Mouse (Mus musculus) forebrain, embryonic 13.5 days (tissue): ENCODE results near the gene Cfap74. TPM values are rescaled to one million over a fixed set of nuclear protein-coding genes. Genes with fewer than 3 reads are reported as not detected.
A peak's percentile ranks its signal among the peaks of the same experiment; 100 is the strongest.

ENCODE experiments used
- ATAC-seq: fragments of 200-750 bp; cut with Nextera tagmentation; 2 replicates; pipeline ENCODE4 v1.8.0; 2017
- H3K27ac ChIP-seq: fragments of 300-500 bp; sonication (generic); 2 replicates; pipeline ENCODE4 v1.5.1; 2015; ENCODE audit warnings: inconsistent platforms, mild to moderate bottlenecking, moderate library complexity
- H3K27me3 ChIP-seq: fragments of 300-500 bp; sonication (generic); 2 replicates; pipeline ENCODE4 v1.6.1; 2015; ENCODE audit warnings: mild to moderate bottlenecking, inconsistent platforms
- H3K36me3 ChIP-seq: fragments of 300-500 bp; sonication (generic); 2 replicates; pipeline ENCODE4 v1.6.1; 2015; ENCODE audit warnings: mild to moderate bottlenecking, inconsistent platforms; ENCODE audit not compliant: poor library complexity, severe bottlenecking
- H3K4me1 ChIP-seq: fragments of 300-500 bp; sonication (generic); 2 replicates; pipeline ENCODE4 v1.6.1; 2015; ENCODE audit warnings: inconsistent platforms
- H3K4me2 ChIP-seq: fragments of 300-500 bp; sonication (generic); 2 replicates; pipeline ENCODE4 v1.6.1; 2015; ENCODE audit warnings: inconsistent platforms, mild to moderate bottlenecking, moderate library complexity
- H3K4me3 ChIP-seq: fragments of 300-500 bp; sonication (generic); 2 replicates; pipeline ENCODE4 v1.5.1; 2015; ENCODE audit warnings: mild to moderate bottlenecking, inconsistent platforms
- H3K9ac ChIP-seq: fragments of 300-500 bp; sonication (generic); 2 replicates; pipeline ENCODE4 v1.6.1; 2015; ENCODE audit warnings: mild to moderate bottlenecking, inconsistent platforms
- H3K9me3 ChIP-seq: fragments of 300-500 bp; sonication (generic); replicated peaks from 2 replicates; pipeline ENCODE4 v1.6.1; 2016; ENCODE audit warnings: inconsistent platforms
- WGBS: fragments of 180-500 bp; shearing (Covaris S2); methylation state at CpG from one replicate; pipeline ENCODE4 v1.1.7; 2015; 5-methylcytosine and 5-hydroxymethylcytosine counted together
- polyA plus RNA-seq: library from polyadenylated mRNA; unstranded; fragments of >200 nt; fragmentation: Nextera tagmentation; extraction: Ambion mirVana; gene quantifications from 2 replicates; pipeline ENCODE4 v1.2.1, GENCODE M21; 2015

The Cfap74 gene
- 4.3 and 4.9 TPM in 2 replicates for polyA plus RNA-seq

GRCm38 (mm10) chr4:155409058-155409776, at the start of gene Cfap74:
Gene Cfap74 (plus strand): TSS chr4:155409190.
- H3K9ac ChIP-seq = peak within 1 kb of the TSS; percentile 58
- under 1% methylated on average over 35 of the region's 35 CpGs for WGBS

DNA sequence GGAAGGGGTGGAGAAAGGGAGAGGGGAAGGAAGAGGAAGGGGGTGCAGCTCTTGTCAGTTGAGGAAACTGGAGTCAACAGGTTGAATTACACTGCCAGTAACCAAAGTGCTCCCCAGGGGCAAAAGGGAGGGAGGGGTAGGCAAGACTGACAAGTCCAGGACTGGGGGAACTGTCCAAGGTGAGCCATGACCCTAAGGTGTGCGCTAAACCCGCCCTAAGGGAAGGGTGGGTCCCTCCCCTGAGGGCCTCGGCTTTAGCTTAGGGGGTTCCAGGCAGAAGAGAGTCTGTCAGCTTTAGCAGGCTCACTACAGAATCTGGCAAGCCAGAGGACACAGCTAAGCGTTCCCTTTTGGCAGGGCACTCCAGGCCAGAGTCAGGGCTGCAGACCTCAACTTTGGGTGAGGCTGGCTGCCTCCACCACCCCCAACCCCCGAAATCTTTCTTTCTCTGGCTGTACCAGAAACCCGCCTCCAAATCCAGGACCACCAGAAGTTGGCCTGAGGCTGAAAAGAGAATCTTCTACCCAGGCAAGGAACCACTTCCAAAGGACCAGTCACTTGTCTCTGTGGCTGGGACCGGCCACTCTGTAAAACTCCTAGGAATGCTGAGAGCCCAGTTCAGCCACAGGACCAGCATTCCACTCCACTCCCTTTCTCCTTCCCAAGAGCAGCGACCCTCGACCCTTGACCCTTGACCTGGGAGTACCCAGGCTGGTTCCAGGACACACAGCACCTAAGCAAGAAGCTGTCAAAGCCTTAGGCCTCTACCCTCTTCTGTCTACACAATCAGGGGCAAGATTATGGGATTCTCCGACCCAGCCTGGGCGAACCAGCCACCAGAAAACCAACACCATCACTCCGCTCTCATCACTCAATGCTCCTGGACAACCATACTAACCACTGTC, 49.2 kb upstream of the Cfap74 start:
- WGBS = 45% methylated on average over 12 of the region's 12 CpGs
- Histone ChIP-seq H3K9ac (no peak overlapping the region), H3K4me2 (no peak overlapping the region), H3K36me3 (no peaks in the 10 kb centered on the region), H3K4me3 (no peak overlapping the region), H3K27me3 (peaks cover 61% of the 10 kb centered on the region), H3K27ac (no peak overlapping the region), H3K4me1 (peaks cover 14% of the 10 kb centered on the region; the same call in 1 of the 2 replicates), H3K9me3 (no peaks in the 10 kb centered on the region)
- no peak for ATAC-seq

More at GRCm38 (mm10) chr4:155409058-155409776, at the start of gene Cfap74:
- H3K4me3 ChIP-seq = peak within 1 kb of the TSS; percentile 50
- no peaks in the 10 kb centered on the region for H3K36me3 ChIP-seq
- peak within 1 kb of the TSS; percentile 79 for H3K4me2 ChIP-seq
- no peaks in the 10 kb centered on the region; the same call in 1 of the 2 replicates for H3K27me3 ChIP-seq
- no peaks in the 10 kb centered on the region for H3K9me3 ChIP-seq
- peaks cover 11% of the 10 kb centered on the region for H3K4me1 ChIP-seq
- ATAC-seq = peak; percentile 98
- H3K27ac ChIP-seq = peak within 1 kb of the TSS; percentile 31; the same call in 1 of the 2 replicates

- no peak for ATAC-seq
- peaks cover 64% of the 10 kb centered on the region for H3K27me3 ChIP-seq
Observed at GRCm38 (mm10) chr4:155360856-155361255, 48.1 kb upstream of the Cfap74 start.

DNA sequence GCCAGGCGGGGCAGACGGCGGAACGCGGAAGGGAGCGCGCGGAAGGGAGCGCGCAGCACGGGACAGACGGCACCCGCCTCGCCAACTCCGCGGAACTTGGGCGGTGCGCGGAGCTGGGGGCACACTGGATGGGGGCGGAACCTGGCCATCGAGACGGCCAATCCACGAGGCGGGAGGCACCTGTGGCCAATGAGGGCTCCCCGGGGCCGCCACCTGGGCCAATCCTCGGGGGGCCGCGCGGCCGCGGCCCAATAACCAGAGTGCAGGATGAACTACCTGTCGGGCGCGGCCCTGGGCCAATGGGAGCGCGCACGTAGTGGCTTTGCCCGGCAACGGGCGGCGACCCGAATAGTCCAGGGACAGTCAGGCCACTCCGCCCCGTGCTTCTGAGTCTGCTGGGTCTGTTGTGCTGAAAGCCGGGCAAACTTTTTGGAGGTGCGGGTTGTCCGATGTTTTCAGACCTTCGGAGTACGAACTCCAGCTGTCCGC, 47.6 kb upstream of the Cfap74 start, which contains the start of gene Prkcz:
Prkcz (minus strand) TSS at position 59 of the 489 bp plus-strand sequence.
- Histone ChIP-seq H3K27ac (no peak within 1 kb of the TSS), H3K9ac (no peak within 1 kb of the TSS), H3K4me2 (peak within 1 kb of the TSS; percentile 61), H3K4me3 (peak within 1 kb of the TSS; percentile 41), H3K36me3 (no peaks in the 10 kb centered on the region), H3K27me3 (peaks cover 64% of the 10 kb centered on the region), H3K9me3 (no peaks in the 10 kb centered on the region), H3K4me1 (peaks cover 14% of the 10 kb centered on the region; the same call in 1 of the 2 replicates)
- WGBS = under 1% methylated on average over 51 of the region's 51 CpGs
- peak; percentile 61; the same call in 1 of the 2 replicates for ATAC-seq

More at GRCm38 (mm10) chr4:155360856-155361255, 48.1 kb upstream of the Cfap74 start:
- Histone ChIP-seq H3K36me3 (no peaks in the 10 kb centered on the region), H3K4me3 (peak overlapping the region; percentile 41), H3K4me1 (peaks cover 14% of the 10 kb centered on the region; the same call in 1 of the 2 replicates), H3K9ac (no peak overlapping the region), H3K27ac (no peak overlapping the region), H3K9me3 (no peaks in the 10 kb centered on the region), H3K4me2 (peak overlapping the region; percentile 61)
- under 1% methylated on average over 32 of the region's 42 CpGs for WGBS

DNA sequence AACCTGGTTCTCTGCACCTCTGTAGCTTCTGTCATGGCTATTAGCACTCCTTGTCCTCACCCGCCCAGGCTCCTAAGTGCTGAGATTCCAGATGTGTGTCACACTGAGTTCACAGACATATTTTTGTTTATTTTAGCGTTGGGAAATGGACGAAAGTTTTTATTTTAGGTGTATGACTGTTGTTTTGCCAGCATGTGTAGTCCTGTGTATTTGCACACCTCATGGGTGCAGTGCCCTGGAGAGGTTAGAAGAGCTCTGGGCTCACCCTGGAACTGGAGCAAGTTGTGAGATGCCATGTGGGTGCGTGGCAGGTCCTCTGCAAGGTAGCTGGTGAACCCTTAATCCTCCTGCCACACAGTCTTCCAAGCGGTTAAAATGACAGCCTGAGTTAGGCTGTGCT, 46.5 kb upstream of the Cfap74 start:
- H3K27me3 ChIP-seq = peaks cover 64% of the 10 kb centered on the region

GRCm38 (mm10) chr4:155366784-155367183, 42.2 kb upstream of the Cfap74 start:
- ATAC-seq = no peak
- Histone ChIP-seq H3K27ac (no peak overlapping the region), H3K4me3 (no peak overlapping the region), H3K9ac (no peak overlapping the region), H3K4me1 (peaks cover 6% of the 10 kb centered on the region; the same call in 1 of the 2 replicates), H3K36me3 (no peaks in the 10 kb centered on the region), H3K4me2 (no peak overlapping the region), H3K9me3 (no peaks in the 10 kb centered on the region), H3K27me3 (peaks cover 29% of the 10 kb centered on the region)
- WGBS = 90% methylated on average over 6 of the region's 6 CpGs

More for the DNA sequence above, 46.5 kb upstream of the Cfap74 start:
- no peak overlapping the region for H3K4me3 ChIP-seq
- WGBS = 39% methylated on average over 5 of the region's 5 CpGs
- H3K27ac ChIP-seq = no peak overlapping the region
- ATAC-seq = no peak
- H3K9ac ChIP-seq = no peak overlapping the region
- H3K9me3 ChIP-seq = no peaks in the 10 kb centered on the region
- peaks cover 14% of the 10 kb centered on the region; the same call in 1 of the 2 replicates for H3K4me1 ChIP-seq
- H3K36me3 ChIP-seq = no peaks in the 10 kb centered on the region
- no peak overlapping the region for H3K4me2 ChIP-seq

DNA sequence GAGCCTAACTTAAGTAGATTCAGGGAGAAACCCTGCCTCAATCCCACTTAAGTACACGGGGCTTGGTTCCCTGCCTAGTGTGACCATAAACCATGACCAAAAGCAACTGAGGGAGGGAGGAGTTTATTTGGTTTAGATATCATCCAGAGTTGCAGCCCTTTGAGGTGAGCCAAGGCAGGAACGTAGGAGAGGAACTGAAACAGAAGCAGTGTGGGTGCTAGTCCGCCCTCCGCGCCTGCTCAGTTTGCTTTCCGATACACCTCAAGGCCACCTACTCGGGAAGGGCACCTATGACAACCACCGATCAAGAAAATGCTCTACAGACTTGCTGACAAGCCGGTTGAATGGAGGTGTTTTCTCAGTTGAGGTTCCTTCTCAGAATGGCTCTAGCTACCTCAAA, 41.3 kb upstream of the Cfap74 start:
- WGBS = 96% methylated on average over 9 of the region's 9 CpGs
- Histone ChIP-seq H3K4me3 (no peak overlapping the region), H3K27me3 (peaks cover 19% of the 10 kb centered on the region), H3K27ac (no peak overlapping the region), H3K9ac (no peak overlapping the region), H3K36me3 (no peaks in the 10 kb centered on the region), H3K4me1 (peaks cover 3% of the 10 kb centered on the region; the same call in 1 of the 2 replicates), H3K4me2 (no peak overlapping the region), H3K9me3 (no peaks in the 10 kb centered on the region)
- ATAC-seq = no peak

DNA sequence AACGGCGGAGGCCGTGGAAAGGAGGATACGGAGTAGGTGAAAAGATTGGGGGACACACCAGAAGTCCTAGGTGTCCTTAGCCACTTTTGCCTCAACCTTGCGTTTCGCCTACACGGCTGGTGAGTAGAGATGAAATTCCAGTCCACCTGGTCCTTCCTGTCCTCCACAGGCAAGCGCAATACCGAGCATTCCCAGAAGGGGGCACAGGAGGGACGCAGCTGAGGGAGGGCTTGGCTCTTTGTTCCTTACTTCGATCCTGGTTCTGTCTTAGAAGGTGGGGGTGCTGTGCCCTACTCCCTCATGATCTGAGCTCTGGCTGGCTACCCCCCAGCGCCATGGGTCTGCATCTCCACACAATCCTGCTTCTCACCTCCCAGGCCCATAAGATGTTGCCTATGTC, 40.3 kb upstream of the Cfap74 start:
- no peak overlapping the region for H3K27ac ChIP-seq
- H3K36me3 ChIP-seq = no peaks in the 10 kb centered on the region
- H3K9me3 ChIP-seq = no peaks in the 10 kb centered on the region
- peaks cover 10% of the 10 kb centered on the region for H3K27me3 ChIP-seq
- WGBS = 26% methylated on average over 12 of the region's 12 CpGs
- no peak overlapping the region for H3K9ac ChIP-seq
- H3K4me3 ChIP-seq = no peak overlapping the region
- no peak for ATAC-seq
- no peak overlapping the region; the same call in 1 of the 2 replicates for H3K4me2 ChIP-seq
- H3K4me1 ChIP-seq = peaks cover 3% of the 10 kb centered on the region; the same call in 1 of the 2 replicates

GRCm38 (mm10) chr4:155370737-155371715, 38.0 kb upstream of the Cfap74 start:
- Histone ChIP-seq H3K4me2 (no peak overlapping the region), H3K4me3 (no peak overlapping the region), H3K9ac (no peak overlapping the region), H3K36me3 (no peaks in the 10 kb centered on the region), H3K27me3 (no peaks in the 10 kb centered on the region), H3K27ac (no peak overlapping the region), H3K9me3 (no peaks in the 10 kb centered on the region), H3K4me1 (peaks cover 3% of the 10 kb centered on the region; the same call in 1 of the 2 replicates)
- ATAC-seq = no peak
- WGBS = 85% methylated on average over 15 of the region's 15 CpGs

DNA sequence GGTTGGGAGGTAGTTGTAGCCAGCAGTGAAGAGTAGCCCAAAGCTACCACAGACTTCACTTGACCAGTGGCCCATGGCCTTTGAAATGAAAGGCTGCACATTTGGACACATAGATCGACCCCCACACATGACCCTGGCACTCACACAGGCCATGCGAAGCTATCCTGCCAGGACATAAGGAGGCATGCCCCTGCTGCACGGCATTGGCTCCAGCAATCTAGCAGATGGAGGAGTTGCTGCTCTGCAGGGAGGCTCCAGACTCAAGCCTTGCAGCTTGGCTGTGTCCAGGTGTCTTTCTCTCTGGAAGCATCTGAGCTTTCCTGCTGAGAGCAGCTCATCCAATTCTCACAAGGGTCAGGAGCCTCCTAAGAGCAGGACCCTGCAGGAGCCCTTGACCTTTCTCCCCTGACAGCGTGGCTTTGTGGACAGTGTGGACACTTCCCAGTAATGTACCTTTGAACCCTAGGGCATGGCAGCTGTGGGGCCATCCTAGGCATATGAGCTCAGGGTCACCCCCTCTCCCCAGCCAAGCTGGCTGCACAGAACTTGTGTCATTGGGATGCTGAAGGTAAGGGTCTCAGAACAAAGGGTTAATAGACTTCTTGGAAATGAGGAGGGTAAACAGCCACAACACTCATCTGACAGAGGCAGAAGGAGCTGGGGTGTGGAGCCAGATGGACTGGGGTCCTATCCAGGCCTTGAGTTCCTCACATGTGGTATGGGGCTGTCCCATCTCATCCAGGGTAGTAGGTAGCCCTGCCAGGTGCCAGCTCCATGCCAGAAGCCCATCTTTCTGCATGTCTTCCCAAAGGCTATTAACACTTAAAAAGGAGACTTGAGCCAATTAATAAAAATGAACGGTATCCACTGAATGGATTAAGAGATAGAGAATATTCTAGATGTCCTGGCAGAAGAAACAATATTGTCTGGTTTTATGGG, 36.9 kb upstream of the Cfap74 start:
- no peak overlapping the region for H3K4me3 ChIP-seq
- ATAC-seq = no peak
- WGBS = 75% methylated on average over 5 of the region's 5 CpGs
- H3K9ac ChIP-seq = no peak overlapping the region
- no peaks in the 10 kb centered on the region for H3K27me3 ChIP-seq
- no peak overlapping the region for H3K27ac ChIP-seq
- peaks cover 3% of the 10 kb centered on the region; the same call in 1 of the 2 replicates for H3K4me1 ChIP-seq
- no peaks in the 10 kb centered on the region for H3K36me3 ChIP-seq
- no peak overlapping the region for H3K4me2 ChIP-seq
- no peaks in the 10 kb centered on the region for H3K9me3 ChIP-seq
